Mouse (Mus musculus) urinary bladder, postnatal 14 days (tissue): ENCODE measurements around the gene Tenm4.

ENCODE experiments used
- DNase-seq: peaks from one replicate; pipeline ENCODE4 v3.0.0; 2021; ENCODE audit warnings: low spot score

The Tenm4 gene

DNA sequence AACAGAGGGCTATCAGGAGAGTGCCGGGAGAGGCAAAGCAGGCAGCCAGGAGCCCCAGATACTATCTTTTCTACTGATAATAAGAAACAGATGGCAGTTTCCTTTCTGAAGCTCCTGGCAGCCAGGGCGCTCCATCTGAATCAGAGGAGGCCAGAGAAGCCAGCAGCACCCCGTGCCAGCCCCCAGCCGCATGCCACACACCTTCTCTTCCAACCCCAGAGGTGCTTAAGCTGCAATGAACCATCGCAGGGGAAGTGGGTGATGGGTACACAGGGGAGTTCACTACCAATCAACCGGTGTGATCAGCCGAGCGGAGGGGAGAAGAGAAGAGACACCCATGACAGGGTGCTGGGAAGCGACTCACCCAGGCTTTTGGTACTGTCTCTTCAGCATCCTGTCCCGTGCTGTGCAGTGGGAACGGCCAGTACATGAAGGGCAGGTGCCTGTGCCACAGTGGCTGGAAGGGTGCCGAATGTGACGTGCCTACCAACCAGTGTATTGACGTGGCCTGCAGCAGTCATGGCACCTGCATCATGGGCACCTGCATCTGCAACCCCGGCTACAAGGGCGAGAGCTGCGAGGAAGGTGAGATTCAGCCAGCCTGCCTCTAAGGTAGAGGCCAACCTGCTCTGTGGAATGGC, 602.7 kb downstream of the Tenm4 start:
- DNase-seq: no peak

DNA sequence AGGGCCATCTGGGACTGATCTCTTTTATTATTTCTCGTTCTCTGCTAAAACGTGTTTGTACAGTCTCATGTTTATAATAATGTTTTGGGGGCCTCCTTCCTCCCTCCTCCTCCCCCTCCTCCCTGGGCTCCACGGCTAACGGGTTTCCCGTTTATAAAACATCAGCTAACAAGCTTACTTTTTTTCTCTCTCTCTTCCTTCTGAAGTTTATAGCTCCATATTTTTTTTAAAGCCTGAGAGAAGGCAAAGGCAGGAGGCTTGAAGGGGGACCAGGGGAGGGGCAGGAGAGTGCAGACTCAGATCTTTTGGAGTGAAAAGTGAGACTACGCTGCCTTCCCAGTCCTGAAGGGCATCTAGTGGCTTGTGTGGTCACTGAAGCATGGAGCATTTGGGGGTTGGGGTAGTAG, 604.0 kb downstream of the Tenm4 start:
- no peak for DNase-seq

DNA sequence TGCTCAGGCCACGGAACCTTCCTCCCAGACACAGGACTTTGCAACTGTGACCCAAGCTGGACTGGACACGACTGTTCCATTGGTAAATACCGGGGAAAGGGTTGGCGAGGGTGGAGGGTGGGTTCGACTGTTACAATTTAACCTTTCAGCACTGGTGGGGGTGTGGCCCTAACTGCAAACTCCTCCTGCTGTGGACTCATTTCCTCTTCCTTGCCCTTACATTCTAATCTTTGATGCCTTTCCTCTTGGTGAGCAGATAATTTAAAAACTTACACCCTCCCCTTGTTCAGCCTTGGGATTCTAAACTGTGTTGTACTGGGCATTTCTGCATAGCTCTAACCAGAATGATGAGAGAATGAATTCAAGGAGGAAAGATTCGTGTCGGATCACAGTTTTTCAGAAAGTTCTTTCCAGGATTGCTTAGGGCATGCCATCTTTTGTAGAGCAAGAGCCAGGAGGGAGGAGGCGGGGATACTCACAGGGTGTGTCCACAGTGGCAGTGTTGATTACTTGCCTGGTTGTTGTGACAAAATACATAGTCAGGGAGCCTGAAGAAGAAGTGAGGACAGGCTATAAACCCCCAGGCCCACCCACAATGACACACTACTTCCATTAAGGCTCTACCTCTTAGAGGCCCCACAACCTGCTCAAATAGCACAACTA, 607.0 kb downstream of the Tenm4 start:
- no peak for DNase-seq

DNA sequence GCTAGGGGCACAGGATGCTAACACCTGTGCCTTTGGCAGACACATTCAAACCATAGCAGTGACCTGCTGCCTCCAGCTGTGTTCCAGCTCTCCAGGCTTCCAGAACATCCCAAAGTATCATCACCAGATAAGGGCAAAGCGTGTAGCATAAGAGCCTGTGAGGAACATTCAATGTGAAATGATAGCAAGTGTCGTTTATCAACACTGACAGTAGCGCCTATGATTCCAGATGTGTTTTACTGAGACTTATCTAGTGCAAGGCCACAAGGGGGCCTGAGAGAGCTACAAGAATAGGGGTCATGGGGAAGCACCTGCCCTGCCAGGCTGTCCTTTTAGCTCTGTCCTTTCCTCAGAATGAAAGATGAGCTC, 607.5 kb downstream of the Tenm4 start:
- no peak for DNase-seq

DNA sequence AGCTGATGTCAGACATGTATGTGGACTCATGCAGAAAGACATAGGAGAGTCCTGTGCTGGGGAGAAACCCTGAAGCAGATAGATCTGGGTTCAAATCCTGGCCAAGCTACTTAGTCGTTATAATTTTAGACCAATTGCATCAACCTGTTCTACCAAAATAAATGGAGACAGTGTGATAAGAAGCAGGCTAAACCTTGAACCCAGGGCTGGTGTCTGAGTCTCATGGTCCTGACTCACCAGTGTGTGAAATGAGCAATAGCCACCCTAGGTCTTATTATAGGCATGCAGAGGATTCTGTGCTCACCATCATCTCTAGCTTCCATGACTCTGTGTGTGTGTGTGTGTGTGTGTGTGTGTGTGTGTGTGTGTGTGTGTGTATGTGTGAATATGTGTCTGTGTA, 609.5 kb downstream of the Tenm4 start:
- DNase-seq: no peak

DNA sequence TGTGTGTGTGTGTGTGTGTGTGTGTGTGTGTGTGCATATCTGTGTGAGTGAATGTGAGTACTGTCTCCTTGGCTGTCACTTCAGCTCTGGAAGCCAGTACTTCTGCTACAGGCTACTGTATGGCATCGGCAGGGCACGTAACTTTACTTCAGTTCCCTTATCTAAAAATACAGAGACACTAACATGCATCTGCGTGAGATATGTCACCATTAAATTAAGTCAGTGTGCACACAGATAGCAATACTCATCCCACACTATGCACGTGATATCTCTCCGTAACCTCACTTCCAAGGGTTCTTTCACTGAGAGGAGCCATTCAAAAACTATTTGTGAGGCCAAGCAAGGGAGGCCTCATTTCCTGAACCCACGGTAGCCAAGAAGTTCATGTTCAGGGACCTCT, 610.0 kb downstream of the Tenm4 start:
- no peak for DNase-seq

DNA sequence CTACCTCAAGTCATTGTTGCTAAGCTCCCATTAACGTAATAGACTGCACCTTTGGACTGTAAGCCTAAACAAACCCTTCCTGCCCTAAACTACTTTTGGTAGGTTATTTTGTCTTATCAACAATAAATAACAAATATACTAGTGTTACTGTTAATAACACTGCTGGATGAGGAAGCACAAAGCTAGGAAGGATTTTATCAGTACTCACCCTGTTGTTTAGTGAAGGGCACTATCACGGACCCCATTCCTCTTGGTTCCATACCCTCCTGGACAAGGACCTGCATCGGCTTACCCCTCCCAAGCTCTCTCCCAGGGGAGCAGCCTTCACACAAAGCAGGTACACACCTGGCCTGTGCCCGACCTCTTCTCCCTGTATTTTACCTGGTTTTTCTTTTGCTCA, 611.6 kb downstream of the Tenm4 start:
- no peak for DNase-seq

DNA sequence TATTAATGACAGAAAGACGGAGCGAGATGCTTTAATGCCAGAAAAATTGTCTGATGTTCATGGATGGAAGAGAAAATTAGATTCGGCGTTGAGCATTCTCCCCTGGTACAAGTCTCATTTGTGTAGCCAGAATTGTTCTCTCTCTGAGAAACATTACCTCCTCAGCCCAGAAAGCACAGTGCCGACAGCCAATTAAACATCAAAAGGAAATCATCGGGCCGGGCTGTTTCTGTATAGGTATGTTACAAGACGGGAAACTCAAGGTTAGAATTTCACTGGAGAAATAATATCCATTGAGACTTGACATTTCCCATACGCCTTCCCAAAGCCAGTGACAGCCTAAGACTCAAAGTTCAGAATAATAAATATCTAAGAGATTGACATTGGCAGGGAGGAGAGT, 614.8 kb downstream of the Tenm4 start:
- no peak for DNase-seq

DNA sequence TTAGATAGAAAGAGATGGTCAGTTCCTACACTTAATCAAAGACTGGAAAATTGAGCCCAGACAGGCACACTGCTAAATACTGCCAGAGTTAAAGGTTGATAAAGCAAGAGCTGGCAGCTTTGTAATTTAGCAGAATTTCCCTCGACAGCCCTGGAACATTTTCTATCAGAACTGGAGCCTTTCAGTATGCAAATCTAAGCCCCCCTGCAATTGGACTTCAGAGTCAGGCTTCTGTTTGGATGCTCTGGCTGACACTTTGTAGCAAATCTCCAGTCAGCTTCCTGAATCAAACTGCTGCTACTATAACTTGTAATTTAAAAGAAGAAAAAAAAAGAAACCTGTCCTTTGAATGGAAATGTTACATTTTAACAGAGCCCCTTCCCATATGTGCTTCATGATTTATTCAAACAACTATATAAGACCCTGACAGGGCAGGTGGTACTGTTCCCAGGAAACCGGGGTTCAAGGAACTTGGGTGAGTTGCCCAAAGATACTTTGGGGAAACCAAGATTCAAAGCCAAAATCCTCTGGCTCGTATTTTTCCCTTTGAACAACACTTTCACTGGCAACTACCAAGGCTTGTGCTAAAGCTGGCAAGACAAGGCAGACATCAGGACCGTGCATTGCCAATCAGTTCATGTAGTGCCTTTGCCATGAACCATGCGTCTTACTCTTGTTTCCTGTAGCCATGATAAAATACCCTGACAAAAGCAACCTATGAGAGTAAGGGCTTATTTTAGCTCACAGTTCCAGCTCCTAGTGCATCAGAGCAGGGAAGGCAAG, 615.4 kb downstream of the Tenm4 start:
- DNase-seq: no peak

DNA sequence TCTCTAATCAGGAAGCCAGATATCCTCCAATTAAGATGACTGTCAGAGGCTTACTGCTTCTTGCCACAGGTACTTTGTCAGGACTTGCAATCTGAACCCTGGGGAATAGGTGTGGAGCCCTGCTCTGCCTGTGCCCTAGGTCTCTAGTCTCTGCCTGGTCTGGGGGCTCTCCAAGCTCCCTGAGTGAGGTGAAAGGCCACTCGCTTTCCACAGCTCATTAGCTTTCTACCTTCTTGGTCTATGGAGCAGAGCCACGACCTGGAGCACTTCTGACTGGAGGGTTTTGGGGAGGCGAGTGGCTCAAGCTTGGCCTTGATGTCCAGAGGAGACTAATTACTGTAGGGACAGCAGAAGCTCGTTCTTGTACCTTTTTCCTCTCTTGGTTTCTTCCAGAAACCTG, 617.1 kb downstream of the Tenm4 start:
- DNase-seq: no peak

DNA sequence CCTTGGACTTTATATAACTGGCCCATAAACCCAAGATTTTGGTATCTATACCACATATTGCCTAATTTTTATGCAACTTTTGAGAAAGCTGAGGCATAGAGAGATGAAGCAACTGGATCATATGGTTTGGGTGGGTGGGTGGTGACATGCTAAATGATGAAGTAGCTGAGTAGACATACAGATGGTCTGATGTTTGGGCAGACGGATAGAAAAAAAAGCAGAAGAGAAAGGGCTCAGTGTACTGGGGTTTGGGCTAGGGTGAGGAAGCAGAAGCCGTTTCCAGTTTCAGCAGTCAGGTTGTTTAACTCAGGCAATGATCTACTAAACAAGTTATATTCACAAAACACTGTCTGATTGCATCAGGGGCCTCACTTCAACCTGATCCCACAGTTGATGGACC, 619.3 kb downstream of the Tenm4 start:
- DNase-seq: no peak

DNA sequence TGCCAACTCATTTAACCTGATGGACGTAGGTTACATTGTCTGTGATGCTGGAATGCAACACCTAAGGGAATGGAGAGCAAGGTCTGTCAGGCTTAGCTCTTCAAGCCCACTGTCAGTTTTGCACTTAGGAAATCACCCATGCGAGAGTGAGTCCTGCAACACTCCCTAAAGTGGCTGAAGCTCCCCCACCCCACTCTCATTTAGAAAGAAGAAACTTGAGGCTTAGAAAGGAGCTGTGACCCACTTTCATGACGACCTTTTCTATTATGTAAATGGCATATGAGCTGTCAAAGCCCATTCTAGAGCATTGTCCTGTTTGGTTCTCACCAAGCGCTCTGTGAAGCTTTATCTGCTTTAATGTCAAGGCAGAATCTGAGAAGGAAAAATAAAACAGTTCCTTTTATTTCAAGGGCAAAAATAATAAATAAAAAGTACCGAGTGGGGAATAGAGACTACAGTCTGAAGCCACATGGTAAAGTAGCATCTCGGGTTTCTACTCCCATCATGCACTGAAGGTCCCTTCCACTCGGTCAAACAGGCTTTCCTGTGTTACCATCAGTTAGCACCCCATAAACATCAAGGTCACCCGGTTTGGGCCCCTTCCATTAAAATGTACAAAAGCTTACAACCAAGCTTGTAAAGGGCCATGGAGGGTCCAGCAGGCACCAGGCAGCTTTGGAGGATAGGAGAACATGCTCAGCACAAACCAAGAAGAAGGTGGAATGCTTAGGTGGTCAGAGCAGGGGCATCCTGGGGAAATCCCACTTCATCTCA, 621.6 kb downstream of the Tenm4 start:
- no peak for DNase-seq

DNA sequence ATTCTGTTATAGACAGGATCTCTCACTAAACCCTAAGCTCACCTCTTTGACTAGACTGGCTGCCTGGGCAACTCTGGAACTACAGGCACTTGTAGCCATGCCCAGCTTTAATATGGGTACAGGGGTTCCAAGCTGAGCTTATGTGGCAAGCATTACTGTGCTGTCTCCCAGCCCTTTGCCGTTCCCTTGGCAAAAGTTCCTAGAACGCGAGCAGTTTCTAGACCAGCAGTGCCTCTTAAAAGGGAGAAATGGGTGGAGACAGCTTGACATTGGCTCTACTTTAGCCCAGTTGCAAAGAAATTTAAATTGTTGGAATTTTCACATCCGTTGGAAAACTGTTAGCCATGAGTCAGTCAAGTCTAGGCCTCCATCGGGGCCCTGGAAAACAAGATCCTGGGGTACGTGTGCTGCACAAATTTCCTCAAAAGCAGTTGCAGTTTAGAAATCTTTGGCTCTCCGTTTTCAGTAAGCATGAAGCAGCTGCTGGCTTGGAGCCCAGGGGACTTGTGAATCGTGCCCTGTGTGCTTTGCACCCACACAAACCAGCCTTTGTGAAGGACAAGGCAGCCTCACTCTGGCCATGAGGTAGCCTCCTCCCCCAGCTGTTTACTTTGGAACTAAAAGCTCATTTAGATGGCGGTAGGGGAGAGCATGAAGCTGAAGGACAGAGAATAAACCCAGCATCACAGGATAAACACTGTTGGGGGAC, 625.1 kb downstream of the Tenm4 start:
- DNase-seq: peak; percentile 63

DNA sequence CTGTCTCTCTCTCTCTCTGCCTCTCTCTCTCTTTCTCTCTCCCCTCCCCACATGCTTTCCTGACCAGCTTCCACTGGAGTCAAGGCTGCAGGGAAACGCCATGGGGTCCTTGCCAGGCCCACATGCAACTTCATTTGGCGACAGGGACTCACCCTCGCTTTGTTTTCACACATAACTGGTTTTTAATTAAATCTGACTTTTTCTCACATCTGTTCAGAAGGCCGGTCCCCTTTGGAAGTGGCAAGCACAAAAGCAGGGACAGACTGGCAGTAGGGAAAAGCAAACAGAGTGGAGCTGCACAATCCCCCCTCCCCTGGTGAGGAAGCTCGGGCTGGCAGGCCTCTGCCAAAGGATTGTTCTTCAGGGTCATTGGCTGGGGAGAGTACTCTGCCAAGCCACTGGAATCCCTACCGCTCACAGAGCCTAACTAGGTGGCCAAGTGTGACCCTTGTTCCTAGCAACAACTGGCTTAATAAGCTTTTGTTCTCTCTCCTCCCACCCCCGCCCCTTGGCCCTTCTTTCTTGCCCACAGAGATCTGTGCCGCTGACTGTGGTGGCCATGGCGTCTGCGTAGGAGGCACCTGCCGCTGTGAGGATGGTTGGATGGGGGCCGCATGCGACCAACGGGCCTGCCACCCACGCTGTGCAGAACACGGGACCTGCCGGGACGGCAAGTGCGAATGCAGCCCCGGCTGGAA, 625.9 kb downstream of the Tenm4 start:
- DNase-seq: no peak

DNA sequence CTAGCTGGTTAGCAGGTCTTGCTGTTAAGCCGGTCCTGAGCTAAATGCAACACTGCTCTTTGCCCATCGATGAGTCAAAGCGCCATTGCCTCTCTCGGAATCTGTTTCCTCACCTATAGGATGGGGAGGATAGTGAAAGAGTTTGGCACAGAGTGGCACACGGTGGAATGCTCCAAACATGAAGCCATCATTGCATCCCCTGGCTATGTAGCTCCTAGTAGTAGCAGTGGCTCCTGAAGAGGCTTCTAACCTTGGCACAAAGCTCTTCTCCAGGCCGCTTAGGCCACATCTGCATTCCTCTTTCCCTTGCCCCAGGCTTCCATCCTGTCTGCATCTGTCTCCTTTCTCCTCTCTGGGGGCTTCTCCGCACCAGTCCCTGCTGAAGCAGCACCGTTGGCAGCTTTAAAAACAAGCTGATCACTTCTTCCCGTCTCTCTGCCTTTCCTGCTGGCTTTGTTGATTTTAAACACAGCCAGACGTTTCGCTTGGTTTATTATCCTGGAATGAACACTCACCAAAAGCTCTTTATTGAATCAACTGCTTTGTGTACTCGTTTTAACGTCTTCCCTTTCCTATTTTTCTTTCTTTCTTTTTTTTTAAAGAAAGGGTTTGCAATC, 626.8 kb downstream of the Tenm4 start:
- no peak for DNase-seq

DNA sequence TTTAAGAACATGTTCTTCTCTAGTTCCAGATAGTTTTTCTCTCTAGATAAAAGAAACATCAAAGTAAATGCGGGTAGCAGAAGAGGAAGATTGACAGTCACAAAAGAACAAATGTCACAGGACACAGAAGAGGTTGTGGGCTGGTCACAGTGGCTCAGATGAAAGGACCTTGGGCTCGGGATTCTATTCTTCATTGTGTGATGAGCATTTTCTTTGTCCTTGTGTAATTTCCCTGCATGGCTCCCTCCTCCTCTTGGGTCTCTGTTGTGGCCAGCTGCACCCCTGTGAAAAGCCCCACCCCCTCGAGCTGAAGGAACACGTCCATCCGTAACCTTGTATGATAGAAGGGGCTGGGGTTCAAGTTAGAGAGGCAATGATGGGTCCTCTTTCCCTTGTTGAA, 628.8 kb downstream of the Tenm4 start:
- DNase-seq: no peak

DNA sequence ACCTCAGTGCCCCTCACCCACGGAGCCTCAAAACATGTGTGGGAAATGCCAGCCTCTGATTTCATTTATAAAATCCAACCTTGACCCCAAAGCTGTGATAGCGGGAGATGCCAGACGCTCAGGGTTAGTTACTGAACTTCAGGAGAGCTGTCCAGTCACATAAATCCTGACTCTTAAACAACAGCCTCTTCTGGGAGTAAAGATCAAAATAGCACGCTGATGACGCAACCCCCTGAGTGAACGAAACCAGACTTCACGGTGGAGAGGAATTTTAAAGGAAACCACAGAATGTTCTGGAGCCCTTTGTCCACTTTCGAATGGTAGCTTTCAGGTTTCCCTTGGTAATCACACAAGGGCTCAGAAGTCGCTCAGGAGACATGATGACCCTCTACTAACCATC, 630.3 kb downstream of the Tenm4 start:
- DNase-seq: no peak

DNA sequence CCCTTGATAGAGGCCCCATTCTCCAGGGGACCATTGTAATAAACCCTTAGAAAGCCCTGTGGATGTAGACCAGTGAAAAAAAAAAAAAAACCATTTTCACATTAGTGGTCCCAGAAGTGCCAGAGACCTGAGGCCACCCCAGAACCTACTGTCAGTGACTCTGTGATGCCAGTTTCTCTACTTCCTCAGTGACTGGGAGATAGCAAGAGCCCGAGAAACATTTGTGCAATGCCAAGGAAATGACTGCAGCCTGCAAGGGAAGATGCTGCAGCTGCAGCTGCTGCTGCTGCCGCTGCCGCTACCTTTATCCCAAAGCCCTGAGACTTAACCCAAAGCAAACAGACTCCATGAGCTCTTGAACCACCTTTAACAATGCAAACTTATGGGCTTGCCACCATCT, 631.2 kb downstream of the Tenm4 start:
- no peak for DNase-seq

DNA sequence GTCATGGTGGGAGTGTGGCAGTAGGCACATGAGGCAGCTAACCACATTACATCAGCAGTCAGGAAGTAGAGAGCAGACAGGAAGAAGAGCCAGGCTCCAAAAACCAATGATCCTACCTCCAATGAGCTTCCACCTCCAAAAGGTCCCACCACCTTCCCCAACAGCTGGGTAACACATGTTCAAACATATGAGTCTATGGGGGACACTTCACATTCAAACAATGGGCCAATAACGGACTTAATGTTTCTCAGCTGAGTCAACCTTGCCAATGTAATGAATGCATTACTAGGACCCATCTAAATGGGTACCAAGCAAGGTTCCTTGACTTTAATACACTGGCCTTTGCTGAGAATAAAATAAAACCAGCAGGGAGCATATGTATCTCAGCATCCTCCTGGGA, 635.5 kb downstream of the Tenm4 start:
- DNase-seq: no peak

DNA sequence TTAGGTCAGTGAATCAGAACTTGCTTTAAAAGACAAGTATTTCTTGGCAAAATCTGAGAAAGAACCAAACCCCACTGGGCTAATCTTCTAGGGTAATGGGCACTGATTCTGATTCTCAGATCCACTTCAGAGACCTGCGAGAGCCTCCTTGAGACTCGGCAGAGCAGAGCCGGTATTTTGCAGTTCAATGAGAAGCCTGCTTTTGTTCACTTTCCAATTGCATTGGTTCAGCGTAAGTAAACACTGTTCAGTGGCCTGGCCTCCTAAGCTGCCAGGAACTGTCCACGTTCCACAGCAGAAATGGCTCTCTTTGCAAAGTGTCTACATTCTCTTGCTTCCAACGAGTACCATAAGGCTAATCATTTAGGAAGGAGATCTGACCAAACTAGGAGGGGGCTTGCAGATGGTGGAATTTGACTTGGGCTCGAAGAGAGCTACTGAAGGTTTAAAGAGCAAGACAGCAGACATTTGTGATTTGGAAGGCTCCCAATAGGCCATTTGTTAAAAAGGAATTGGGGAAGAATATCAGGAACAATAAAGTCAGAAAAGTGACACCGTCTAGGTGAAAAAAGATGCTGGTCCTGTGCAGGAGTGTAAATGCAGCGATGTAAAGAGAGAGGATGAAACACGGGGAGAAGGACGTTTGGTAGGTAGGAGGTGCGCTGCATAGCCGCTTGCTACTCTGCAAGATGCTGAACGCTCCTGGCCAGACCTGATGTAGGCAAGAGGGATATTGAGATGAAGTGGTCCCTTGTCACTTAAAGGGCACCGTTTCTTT, 636.4 kb downstream of the Tenm4 start:
- no peak for DNase-seq
